Mouse (Mus musculus): Measurements from ENCODE around the gene Erap1.
"Not testable (repeated sequence)": the region's sequence is repeated elsewhere in the genome, so short reads cannot be mapped to it uniquely, and the experiment has no call there.

Gene Erap1

DNA sequence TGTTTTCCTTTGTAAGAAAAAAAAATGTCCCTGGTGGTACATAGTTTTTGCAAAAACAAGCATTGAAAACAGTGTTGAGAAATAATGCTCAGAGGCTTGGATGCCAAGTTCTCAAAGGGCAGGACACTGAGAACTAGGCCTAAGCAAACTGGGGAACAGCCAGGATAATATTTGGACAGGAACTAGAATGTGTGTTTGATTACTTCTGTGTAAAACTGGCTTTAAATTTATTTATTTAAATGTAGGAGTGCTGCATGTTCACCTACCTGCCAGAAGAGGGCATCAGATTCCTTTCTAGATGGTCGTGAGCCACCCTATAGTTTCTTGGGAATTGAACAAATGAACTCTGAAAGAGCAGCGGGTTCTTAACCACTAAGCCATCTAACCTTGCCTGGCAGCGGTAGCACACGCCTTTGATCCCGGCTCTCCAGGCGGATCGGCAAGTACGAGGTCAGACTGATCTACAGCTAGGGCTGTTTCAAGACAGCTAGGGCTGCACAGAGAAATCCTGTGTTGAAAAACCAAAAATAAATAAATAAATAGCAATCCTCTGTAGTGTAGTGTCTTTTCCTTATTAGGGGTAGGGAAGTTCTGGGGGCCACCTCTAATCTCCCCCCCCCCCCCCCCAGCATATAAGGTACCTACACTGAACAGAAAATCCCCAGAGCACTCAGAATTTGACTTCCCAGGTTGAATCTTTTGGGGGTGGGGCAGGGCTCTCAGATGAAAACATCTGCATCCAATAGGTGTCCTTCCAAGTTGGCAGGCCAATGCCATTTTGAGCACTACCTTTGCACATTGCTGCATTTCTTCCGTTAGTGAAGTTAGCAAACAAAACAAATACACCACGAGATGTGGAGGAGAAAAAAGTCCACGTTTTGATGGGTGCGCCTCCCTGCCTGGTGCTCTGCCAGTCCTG, at the start of gene Erap1:
TSS of gene Erap1 (plus strand) at position 776 of the 919 bp plus-strand sequence.
- DNase-seq (ENCODE audit: low read depth, low spot score), result peak; percentile 80

DNA sequence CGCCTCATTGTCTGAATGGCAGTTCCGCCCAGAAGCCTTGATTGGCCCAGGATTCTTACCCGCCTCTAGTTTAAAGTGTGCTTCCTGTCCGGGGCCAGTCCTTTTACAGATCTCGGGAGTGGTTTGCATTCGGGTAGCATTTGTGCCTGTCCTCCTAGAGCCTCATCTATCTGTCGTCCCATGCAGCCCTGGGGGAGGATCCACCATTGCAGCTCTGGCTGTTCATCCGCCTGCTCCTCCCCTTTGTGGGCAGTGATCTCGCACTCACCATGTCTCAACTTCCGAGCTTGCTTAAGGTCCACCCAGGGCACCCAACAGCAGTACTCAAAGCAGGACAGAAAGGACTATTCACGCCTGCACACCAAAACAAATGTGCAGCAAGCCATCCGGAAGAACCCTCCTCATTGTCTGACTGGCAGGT, 48.0 kb upstream of the Erap1 start:
- peak; percentile 47 for DNase-seq (ENCODE audit: low read depth, low spot score)

DNA sequence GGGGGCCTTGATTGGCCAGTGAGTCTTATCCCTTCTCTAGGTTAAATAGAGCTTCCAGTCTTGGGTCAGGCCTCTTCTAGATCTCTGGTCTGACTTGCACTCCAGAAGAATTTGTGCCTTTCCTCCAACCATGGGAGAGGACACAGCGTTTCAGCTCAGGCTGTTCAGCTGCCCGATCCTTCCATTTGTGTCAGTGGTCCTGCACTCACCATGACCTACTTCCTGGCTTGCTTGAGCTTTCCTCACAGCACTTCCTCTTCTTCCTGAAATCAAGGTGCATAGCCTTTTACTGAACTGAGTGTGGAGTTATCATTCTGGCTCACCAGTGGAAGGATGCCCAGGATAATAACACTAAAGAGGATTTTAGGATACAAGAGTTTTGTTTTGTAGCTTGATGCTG, 47.5 kb upstream of the Erap1 start:
- not testable (repeated sequence) for DNase-seq (ENCODE audit: low read depth, low spot score)

DNA sequence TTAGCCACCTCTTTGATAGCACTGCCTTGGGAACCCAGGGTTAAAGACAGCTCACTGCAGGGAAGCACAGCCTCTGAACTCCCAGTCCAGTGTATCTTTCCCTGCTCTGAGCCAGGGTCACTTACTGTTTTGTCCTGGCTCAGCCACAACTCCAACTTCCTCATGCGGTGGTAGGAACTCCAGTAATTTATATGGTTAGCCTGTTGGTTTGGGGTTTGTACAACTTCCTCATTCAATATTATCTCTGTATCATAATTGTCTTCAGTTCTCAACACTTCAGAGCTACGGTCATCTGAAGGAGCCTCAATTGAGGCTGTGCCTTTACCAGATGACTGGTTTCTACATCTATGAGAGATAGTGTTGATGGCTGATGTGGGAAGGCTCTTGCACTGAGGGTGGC, 42.3 kb upstream of the Erap1 start:
- not testable (repeated sequence) for DNase-seq (ENCODE audit: low read depth, low spot score)

DNA sequence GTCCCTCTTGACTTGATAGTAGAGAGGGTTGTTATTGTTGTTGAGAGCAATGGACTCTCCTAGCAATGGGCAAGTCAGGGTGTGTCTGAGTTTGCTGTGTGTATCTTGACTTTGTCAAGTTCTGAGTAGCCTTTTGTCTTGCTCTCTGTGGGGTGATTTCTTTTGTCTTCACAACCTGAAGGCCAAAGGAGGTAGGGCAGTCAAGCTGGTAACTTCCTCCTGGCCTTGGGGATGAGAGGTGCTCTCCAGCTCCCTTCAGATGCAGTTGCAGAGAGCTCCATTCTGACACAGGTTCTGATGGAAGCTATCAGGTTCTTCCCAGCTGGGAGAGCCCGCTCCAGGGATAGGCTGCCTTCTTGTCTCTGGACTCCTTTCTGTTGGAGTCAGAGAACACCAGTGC, 37.6 kb upstream of the Erap1 start:
- DNase-seq (ENCODE audit: low read depth, low spot score), result not testable (repeated sequence)

DNA sequence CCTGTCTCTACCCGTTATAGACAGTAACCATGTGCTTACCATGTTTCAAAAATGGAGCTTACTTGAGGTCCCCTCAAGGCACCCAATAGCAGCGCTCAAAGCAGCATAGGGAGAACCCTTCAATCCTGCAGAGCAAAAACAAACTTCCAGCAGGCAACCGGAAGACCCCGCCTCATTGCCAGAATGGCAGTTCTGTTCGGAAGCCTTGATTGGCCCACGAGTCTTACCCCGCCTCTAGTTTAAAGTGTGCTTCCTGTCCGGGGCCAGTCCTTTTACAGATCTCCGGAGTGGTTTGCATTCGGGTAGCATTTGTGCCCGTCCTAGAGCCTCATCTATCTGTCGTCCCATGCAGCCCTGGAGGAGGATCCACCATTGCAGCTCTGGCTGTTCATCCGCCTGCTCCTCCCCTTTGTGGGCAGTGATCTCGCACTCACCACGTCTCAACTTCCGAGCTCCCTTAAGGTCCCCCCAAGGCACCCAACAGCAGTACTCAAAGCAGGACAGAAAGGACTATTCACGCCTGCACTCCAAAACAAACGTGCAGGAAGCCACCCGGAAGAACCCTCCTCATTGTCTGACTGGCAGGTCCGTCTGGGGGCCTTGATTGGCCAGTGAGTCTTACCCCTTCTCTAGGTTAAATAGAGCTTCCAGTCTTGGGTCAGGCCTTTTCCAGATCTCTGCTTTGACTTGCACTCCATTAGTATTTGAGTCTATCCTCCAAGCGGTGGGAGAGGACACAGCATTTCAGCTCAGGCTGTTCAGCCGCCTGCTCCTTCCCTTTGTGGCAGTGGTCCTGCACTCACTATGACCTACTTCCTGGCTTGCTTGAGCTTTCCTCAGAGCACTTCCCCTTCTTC, 22.0 kb upstream of the Erap1 start:
- peak; percentile 96 for DNase-seq (ENCODE audit: low read depth, low spot score)

DNA sequence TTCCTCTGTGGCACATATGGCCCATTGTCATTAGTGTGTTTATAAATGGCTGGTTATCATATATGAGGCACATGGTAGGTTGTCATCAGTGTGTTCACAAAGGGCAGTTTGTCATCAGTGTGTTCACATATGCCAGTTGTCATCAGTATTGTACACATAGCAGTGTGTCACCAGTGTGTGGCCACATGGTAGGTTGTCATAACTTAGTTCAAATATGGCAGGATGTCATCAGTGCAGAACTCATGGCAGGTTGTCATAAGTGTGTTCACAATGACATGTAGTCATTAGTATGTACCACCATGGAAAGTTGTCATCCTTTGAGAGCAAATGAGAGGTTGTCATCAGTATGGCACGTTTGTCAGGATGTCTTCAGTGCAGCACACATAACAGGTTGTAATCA, 7.0 kb upstream of the Erap1 start:
- DNase-seq (ENCODE audit: low read depth, low spot score), result no peak

DNA sequence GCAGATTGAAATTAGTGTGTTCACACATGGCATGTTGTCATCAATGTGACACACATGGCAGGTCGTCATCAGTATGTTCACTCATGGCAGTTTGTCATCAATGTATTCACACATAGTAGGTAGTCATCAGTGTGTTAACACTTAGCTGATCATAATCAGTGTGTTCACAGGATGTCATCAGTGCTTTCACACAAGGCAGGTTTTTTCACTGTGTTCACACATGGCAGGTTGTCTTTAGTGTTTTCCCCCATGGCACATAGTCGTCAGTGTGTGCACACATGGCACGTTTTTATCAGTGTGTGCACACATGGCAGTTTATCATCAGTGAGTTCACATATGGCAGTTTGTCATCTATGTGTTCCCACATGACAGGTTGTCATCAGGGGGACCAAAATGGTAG, 6.5 kb upstream of the Erap1 start:
- no peak for DNase-seq (ENCODE audit: low read depth, low spot score)

DNA sequence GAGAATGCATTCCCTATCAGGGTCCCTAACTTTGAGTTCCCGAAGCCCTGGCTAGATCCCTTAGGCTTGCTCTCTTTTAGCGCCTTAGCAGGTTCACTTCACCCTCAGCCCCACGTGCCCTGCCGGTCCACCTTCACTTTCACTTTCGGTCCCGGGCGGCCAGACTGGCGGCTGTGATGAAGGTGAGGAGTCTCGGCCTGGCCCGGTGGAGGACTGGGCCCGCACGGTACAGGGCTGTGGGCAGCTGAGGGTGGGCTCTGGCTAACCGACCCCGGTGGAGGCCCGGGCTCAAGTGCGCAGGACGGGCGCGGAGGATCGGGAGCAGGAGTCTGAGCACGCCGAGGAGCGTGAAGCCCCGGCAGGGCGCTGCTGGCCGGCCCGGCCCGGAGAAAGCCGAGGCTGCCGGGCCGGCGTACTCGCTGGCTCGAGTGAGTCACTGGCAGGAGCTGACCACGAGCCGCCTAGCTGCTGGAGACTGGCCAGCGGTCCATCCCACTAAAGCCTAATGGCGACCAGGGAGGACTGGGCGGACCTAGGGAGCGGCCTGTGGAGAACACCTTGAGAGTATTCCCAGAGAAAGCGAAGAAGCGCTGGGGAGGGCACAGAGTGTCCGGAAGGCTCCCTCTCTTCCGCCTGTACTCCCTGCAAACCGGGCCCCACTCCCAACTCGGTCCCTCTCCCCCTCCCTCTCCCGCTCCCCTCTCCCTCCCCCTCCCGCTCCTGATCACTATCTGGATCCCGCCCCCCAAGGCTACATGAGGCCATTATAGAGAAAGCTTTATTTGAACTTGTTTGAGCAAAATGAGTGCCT, 549 bp downstream of the Erap1 start:
- DNase-seq (ENCODE audit: low read depth, low spot score), result peak; percentile 95

DNA sequence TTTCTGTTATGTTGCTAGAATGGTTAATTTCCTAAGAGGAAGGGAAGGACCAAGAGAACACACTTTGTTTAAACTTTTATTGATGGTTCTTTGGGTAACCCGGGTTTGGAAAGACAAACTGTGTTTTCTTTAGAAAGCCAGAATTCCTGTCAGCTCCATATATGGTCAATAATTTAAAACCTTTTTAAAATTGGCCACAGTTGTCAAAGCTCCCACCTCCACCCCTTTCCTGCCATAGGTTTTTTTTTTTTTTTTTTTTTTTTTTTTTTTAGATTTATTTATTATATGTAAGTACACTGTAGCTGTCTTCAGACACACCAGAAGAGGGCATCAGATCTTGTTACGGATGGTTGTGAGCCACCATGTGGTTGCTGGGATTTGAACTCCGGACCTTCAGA, 1.2 kb downstream of the Erap1 start:
- not testable (repeated sequence) for DNase-seq (ENCODE audit: low read depth, low spot score)

DNA sequence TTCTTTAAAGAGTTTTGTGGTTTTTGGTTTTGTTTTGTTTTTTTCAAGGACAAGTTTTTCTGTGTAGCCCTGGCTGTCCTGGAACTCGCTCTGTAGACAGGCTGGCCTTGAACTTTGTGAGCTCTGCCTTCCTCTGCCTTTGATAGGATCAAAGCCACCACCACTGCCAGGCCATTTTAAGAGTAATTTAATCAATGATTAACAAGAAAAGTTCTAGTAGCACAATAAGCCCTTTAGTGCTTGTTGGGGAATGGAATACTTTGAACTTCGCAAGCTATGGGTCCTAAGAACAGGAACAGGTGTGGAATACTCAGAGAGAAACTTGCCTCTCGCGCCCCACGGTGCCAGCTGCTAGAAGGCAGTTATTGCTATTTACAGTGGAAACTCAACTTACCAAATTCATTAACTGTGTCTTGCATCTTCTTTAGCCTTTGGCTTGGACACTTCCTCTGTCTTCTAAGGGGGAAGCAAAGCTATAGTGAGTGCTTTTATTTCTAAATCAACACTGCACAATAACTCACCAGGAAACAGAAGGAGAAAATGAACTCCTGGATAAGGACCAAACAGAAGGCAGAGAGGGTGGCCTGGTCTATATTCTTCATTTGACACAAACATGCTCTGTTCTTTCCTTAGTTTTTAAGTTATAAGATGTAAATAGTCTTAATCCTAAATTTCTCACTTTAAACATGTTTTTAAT, 56.3 kb downstream of the Erap1 start:
- no peak for DNase-seq (ENCODE audit: low read depth, low spot score)

DNA sequence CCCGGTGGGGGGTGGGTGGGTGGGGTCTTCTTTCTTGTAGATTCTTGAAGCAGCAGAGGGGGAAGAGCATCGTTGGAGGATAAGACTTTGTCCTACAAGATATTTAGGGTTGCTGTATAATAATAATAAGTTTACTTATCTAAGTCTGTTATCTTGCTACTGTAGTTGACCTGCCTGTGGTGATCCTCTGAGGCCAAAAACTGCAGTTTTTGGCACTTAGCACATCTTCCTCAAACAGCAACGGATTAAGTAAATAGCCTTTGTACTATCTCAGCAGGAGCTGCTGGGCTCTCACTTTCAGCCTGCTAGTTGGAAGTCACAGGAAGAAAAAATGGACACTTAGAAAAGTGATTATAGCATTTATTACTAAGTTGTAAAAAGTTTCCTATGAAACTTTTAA, 56.9 kb downstream of the Erap1 start:
- no peak for DNase-seq (ENCODE audit: low read depth, low spot score)

DNA sequence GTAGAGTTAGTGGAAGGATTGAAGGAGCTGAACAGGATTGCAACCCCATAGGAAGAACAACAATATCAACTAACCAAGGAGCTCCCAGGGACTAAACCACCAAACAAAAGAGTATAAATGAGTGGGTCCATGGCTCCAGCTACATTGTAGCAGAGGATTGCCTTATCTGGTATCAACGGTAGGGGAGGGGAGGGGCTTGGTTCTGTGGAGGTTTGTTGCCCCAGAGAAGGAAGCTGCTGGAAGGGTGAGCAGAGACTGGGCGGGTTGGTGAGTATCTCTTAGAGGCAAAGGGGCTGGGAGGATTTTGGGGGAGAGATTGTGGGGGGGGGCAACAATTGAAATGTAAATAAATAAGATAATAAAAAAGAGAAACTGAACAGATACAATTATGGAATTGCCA, 79.6 kb downstream of the Erap1 start:
- DNase-seq (ENCODE audit: low read depth, low spot score), result no peak

DNA sequence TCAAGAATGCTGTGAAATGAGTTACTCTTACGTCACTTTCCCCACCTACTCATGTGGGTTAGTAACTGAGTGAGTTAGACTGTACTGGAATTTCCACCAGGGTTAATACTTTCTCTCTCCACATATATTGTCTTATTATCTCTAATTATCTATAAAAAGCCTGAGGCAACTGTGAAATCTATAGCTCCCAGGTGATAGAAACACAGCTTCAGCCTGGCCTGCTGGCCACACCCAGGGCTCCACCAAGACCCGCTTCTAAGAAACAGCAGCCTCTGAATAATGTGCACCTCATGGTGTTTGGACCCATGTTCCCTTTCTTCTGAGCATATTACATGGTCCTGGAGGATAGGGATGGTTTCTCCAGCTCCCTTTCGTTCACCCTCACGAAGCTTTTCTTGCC, 94.4 kb downstream of the Erap1 start:
- DNase-seq (ENCODE audit: low read depth, low spot score), result no peak

DNA sequence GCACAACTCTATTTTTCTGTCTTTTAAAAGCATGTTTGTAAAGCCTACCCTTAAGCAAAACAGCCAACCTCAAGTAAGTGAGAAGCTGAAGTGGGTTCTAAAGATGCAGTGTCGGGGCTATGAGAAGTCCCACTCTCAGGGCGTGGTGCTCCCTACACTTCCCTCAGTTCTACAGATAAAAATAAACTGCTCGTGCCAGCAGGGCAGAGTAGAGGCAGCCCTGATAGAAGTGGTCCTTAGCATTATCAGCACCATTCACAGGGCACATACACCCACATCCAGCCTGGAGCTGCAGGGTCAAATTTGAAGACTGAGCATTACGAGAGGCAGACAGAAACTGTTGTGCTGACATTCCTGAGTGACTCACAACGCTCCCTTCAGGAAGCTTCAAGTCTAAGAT, 96.5 kb downstream of the Erap1 start:
- no peak for DNase-seq (ENCODE audit: low read depth, low spot score)

DNA sequence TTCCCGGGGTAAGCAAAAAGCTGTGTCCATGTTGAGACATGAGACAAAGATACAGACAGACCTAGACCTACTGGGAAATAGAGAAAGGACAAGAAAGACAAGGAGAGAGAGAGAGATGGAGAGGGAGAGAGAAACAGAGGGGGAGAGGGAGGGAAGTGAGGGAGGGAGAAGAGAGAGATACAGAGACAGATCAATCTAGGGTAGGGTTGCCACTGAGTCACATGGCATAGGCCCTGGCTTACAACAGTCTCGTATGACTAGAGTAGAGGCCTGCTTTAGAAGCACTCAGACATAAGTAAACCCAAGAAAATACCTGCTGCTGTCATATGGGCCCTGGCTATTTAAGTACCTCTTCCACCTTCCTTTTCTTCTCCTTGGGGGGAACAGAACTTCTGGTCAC, 97.0 kb downstream of the Erap1 start:
- DNase-seq (ENCODE audit: low read depth, low spot score), result no peak

Measured in 3T3-L1 (cell line).